Mouse (Mus musculus): ENCODE results near the gene Gm14085.

DNA sequence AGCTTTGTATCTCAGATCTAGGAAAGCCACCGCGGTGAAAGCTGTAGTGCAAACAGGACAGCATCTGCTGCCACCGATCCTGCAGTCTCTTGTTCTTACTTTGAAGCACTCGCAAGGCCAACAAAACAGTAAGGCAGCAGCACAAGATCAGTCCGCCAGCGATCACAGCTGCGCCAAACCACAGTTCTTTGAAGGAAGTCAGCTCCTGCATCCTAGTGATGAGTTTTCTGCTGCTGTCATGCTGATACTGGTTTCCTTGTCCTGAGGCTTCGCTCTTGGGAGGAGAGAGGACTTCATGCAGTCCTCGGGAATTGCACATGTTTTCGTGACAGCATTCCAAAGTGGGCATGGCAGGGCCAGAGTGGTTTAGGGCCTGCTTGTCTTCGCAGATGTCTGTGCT, 17.8 kb upstream of the Gm14085 start:
- TF ChIP-seq MAFK (IDR thresholded peaks at IDR 0.05; ENCODE audit: insufficient read depth, low read depth, low read length) (no peak), ZNF384 (IDR thresholded peaks at IDR 0.05; ENCODE audit: low read depth, low read length) (no peak)

All from ES-E14 (cell line).